Mouse (Mus musculus) embryonic facial prominence, embryonic 11.5 days (tissue): ENCODE measurements around the gene Dnah1. TPM values are rescaled to one million over a fixed set of nuclear protein-coding genes. Genes with fewer than 3 reads are reported as not detected.
A peak's percentile ranks its signal among the peaks of the same experiment; 100 is the strongest.

Experiments
- ATAC-seq: fragments of 200-750 bp; cut with Nextera tagmentation; replicated peaks from 2 replicates; pipeline ENCODE4 v1.8.0; 2017; ENCODE audit warnings: low read depth; ENCODE audit not compliant: insufficient number of reproducible peaks, low FRiP score, low TSS enrichment
- DNase-seq: peaks from one replicate; pipeline ENCODE4 v3.0.0-alpha.2; 2015; ENCODE audit warnings: low spot score
- H3K27ac ChIP-seq: fragments of 300-500 bp; sonication (generic); replicated peaks from 2 replicates; pipeline ENCODE4 v1.5.1; 2014; ENCODE audit warnings: mild to moderate bottlenecking, low read depth, low read length, control low read depth
- H3K27me3 ChIP-seq: fragments of 300-500 bp; sonication (generic); 2 replicates; pipeline ENCODE4 v1.6.1; 2014; ENCODE audit warnings: mild to moderate bottlenecking, low read length, moderate library complexity, mixed read lengths; ENCODE audit not compliant: control insufficient read depth, insufficient read depth
- H3K36me3 ChIP-seq: fragments of 300-500 bp; sonication (generic); replicated peaks from 2 replicates; pipeline ENCODE4 v1.6.1; 2014; ENCODE audit warnings: low read depth, mild to moderate bottlenecking, low read length, moderate library complexity, mixed read lengths; ENCODE audit not compliant: control insufficient read depth, insufficient read depth
- H3K4me1 ChIP-seq: fragments of 300-500 bp; sonication (generic); 2 replicates; pipeline ENCODE4 v1.6.1; 2014; ENCODE audit warnings: low read length, mixed read lengths; ENCODE audit not compliant: control insufficient read depth, insufficient read depth
- H3K4me2 ChIP-seq: fragments of 300-500 bp; sonication (generic); 2 replicates; pipeline ENCODE4 v1.6.1; 2014; ENCODE audit warnings: low read depth, mild to moderate bottlenecking, control low read depth, low read length, moderate library complexity
- H3K4me3 ChIP-seq: fragments of 300-500 bp; sonication (generic); 2 replicates; pipeline ENCODE4 v1.5.1; 2014; ENCODE audit warnings: low read depth, low read length, control low read depth
- H3K9ac ChIP-seq: fragments of 300-500 bp; sonication (generic); replicated peaks from 2 replicates; pipeline ENCODE4 v1.6.1; 2014; ENCODE audit warnings: mild to moderate bottlenecking, control low read depth, low read length
- H3K9me3 ChIP-seq: fragments of 300-500 bp; sonication (generic); replicated peaks from 2 replicates; pipeline ENCODE4 v1.6.1; 2016; ENCODE audit warnings: mild to moderate bottlenecking, low read length, inconsistent platforms, mixed read lengths; ENCODE audit not compliant: control insufficient read depth
- WGBS: fragments of 180-500 bp; shearing (Covaris S2); extraction: QIAGEN DNeasy Blood & Tissue Kit; methylation state at CpG from one replicate; pipeline ENCODE4 v1.1.7; 2014; 5-methylcytosine and 5-hydroxymethylcytosine counted together
- polyA plus RNA-seq: library from polyadenylated mRNA; unstranded; fragments of >200 nt; fragmentation: Nextera tagmentation; extraction: Ambion mirVana; gene quantifications from 2 replicates; pipeline ENCODE4 v1.2.1, GENCODE M21; 2014

The Dnah1 gene
- 7.3 and 7.4 TPM in 2 replicates for polyA plus RNA-seq

GRCm38 (mm10) chr14:31323849-31324792 is at the start of gene Dnah1:
TSS of gene Dnah1 (minus strand) at chr14:31323896.
- no peaks in the 10 kb centered on the region for H3K27me3 ChIP-seq
- H3K9me3 ChIP-seq, result no peaks in the 10 kb centered on the region
- H3K9ac ChIP-seq, result peak within 1 kb of the TSS; percentile 50
- ATAC-seq (no peak), DNase-seq (peak; percentile 63)
- no peaks in the 10 kb centered on the region for H3K36me3 ChIP-seq
- H3K27ac ChIP-seq, result no peak within 1 kb of the TSS
- peak within 1 kb of the TSS; percentile 22 for H3K4me3 ChIP-seq
- WGBS, result 28% methylated on average over 28 of the region's 28 CpGs
- H3K4me2 ChIP-seq, result peak within 1 kb of the TSS; percentile 54
- no peaks in the 10 kb centered on the region for H3K4me1 ChIP-seq

GRCm38 (mm10) chr14:31369377-31369776 is 45.7 kb upstream of the Dnah1 start:
- 89% methylated on average over 3 of the region's 3 CpGs for WGBS
- ATAC-seq (no peak), DNase-seq (no peak)
- Histone ChIP-seq H3K9me3 (no peaks in the 10 kb centered on the region), H3K4me1 (no peaks in the 10 kb centered on the region), H3K4me3 (no peak overlapping the region), H3K36me3 (no peaks in the 10 kb centered on the region), H3K27ac (no peak overlapping the region), H3K4me2 (no peak overlapping the region), H3K9ac (no peak overlapping the region), H3K27me3 (no peaks in the 10 kb centered on the region)

- Histone ChIP-seq H3K4me3 (no peak overlapping the region), H3K4me1 (no peaks in the 10 kb centered on the region), H3K27me3 (no peaks in the 10 kb centered on the region), H3K4me2 (no peak overlapping the region), H3K9me3 (no peaks in the 10 kb centered on the region), H3K36me3 (no peaks in the 10 kb centered on the region; the same call in 1 of the 2 replicates), H3K27ac (no peak overlapping the region), H3K9ac (no peak overlapping the region)
- ATAC-seq (no peak), DNase-seq (no peak)
- 90% methylated on average over 7 of the region's 7 CpGs for WGBS
These were observed 44.3 kb upstream of the Dnah1 start for GRCm38 (mm10) chr14:31367951-31368350.

DNA sequence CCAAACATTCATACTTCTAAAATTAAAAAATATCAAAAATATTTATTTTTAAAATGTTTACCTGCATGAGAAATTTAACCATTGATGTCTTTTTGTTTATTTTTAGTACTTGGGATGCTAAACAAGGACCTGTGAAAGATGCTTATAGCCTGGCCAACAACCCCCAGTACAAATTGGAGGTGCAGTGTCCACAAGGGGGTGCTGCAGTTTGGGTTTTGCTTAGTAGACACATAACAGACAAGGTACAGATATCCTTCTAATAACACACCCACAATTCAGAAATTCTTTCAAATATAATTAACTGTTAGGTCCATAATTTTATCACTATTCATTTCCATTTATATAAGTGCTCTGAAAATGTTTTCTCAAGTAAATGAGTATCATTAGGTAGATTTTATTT is 41.7 kb upstream of the Dnah1 start:
- H3K36me3 ChIP-seq, result no peaks in the 10 kb centered on the region; the same call in 1 of the 2 replicates
- H3K9ac ChIP-seq, result no peak overlapping the region
- DNase-seq (peak; percentile 71), ATAC-seq (no peak)
- H3K4me2 ChIP-seq, result no peak overlapping the region
- H3K27me3 ChIP-seq, result no peaks in the 10 kb centered on the region
- no peaks in the 10 kb centered on the region for H3K9me3 ChIP-seq
- H3K4me1 ChIP-seq, result no peaks in the 10 kb centered on the region
- no peak overlapping the region for H3K4me3 ChIP-seq
- H3K27ac ChIP-seq, result no peak overlapping the region

DNA sequence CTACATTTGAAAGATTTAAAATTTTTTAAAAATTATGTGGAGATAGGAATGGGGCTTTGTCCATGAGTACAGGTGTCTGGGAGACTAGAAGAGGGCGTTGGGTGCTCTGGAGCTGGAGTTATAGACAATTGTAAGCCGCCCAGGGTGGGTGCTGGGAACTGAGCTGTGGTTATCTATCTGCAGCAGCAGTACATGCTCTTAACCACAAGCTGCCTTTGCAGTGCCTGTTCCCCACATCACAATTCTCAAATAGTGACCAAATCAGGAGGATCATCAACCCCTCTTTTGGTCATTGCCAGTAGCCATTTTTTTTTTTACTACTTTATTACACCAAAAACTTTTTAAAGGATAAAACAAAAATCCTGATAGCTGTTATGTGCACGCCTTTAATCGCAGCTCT is 40.9 kb upstream of the Dnah1 start:
- ATAC-seq (no peak), DNase-seq (no peak)
- no peak overlapping the region for H3K9ac ChIP-seq
- H3K4me2 ChIP-seq, result no peak overlapping the region
- no peaks in the 10 kb centered on the region for H3K9me3 ChIP-seq
- H3K4me1 ChIP-seq, result no peaks in the 10 kb centered on the region
- 86% methylated on average over 4 of the region's 4 CpGs for WGBS
- no peak overlapping the region for H3K4me3 ChIP-seq
- no peaks in the 10 kb centered on the region for H3K27me3 ChIP-seq
- H3K36me3 ChIP-seq, result no peaks in the 10 kb centered on the region; the same call in 1 of the 2 replicates
- H3K27ac ChIP-seq, result no peak overlapping the region

DNA sequence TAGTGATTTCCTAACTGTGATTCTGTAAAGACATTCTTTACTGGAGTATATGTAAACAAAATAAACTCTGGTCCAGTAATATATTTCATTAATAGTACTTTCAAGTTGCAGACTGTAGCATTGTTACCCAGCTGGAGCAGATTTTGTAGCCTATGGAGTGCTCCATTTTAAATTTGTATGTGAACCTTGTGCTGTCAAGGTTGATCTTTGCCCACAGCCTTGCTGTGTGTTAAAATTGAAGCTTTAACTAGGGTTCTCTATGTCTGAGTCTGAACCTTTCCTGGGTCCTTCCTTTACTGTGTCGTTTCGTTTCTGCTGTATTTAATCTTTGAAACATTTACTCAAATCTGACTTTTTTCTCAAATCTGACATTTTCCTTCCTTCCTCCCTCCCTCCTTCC is 38.5 kb upstream of the Dnah1 start:
- H3K4me2 ChIP-seq, result no peak overlapping the region
- H3K27me3 ChIP-seq, result no peaks in the 10 kb centered on the region
- no peaks in the 10 kb centered on the region for H3K9me3 ChIP-seq
- no peak overlapping the region for H3K9ac ChIP-seq
- DNase-seq (no peak), ATAC-seq (no peak)
- no peaks in the 10 kb centered on the region for H3K4me1 ChIP-seq
- no peak overlapping the region for H3K27ac ChIP-seq
- 86% methylated on average over 2 of the region's 2 CpGs for WGBS
- H3K36me3 ChIP-seq, result no peaks in the 10 kb centered on the region; the same call in none of the 2 replicates
- H3K4me3 ChIP-seq, result no peak overlapping the region

DNA sequence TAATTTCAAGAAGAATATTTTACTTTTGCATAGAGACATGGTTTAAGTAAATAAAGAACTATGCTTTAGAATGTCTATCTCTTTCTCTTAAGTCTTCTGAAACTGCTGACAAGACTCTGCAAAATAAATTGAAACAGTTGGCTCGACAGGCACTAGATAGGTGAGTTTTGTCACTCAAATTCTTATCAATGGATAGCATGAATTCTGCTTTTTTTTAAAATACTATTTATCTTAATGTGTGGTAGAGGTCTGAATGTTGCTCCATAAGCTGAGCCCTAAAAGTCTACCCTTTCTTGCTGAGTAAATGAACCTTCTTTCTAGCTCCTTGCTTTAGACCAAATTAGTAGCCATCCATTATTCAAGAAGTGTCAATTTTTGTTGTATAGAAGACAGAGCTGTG is 21.7 kb upstream of the Dnah1 start:
- no peak overlapping the region for H3K4me2 ChIP-seq
- no peak overlapping the region for H3K9ac ChIP-seq
- ATAC-seq, result no peak
- no peaks in the 10 kb centered on the region for H3K9me3 ChIP-seq
- H3K27ac ChIP-seq, result no peak overlapping the region
- no peaks in the 10 kb centered on the region for H3K27me3 ChIP-seq
- no peaks in the 10 kb centered on the region for H3K36me3 ChIP-seq
- no peak for DNase-seq
- H3K4me1 ChIP-seq, result no peaks in the 10 kb centered on the region
- WGBS, result 92% methylated on average over 1 of the region's 1 CpGs
- H3K4me3 ChIP-seq, result no peak overlapping the region

GRCm38 (mm10) chr14:31343241-31343640 is 19.5 kb upstream of the Dnah1 start:
- Histone ChIP-seq H3K9me3 (no peaks in the 10 kb centered on the region), H3K36me3 (no peaks in the 10 kb centered on the region), H3K4me1 (no peaks in the 10 kb centered on the region), H3K4me3 (no peak overlapping the region), H3K27me3 (no peaks in the 10 kb centered on the region), H3K9ac (no peak overlapping the region), H3K27ac (no peak overlapping the region), H3K4me2 (no peak overlapping the region)
- ATAC-seq (no peak), DNase-seq (no peak)
- 84% methylated on average over 8 of the region's 8 CpGs for WGBS
